Mouse (Mus musculus): ENCODE results near the gene Tmem98. TPM values are rescaled to one million over a fixed set of nuclear protein-coding genes. Genes with fewer than 3 reads are reported as not detected.

Tmem98 gene
- total and polyA plus RNA-seq, 2 experiments from 2014 or later: 19.8 to 20.6 TPM

DNA sequence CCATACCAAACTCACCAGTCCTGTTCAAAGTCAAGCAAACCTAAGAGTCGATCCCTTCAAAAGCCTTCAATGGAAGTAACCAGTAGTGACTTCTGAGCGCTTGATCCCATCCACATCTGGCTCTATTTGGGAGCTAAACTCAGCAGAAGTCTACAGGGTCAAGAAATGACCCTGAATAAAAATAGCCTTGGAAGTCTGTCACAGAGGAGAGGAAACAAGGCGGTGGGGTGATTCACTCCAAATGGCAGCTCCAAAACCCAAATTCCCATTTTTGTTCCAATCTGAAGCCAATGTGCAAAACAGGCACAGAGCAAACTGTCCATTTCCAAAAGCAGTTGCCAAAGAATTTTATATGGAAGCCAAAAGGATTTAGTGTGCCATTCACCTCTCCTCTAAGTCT lies 38.8 kb upstream of the Tmem98 start:
- DNase-seq (ENCODE audit: low spot score) (no peak), ATAC-seq (no peak)
- H3K9ac ChIP-seq (replicated peaks; ENCODE audit: low read length): no peak overlapping the region
- no peak for TF ChIP-seq CTCF (IDR thresholded peaks at IDR 0.05; ENCODE audit: low read depth)
- no peak overlapping the region for H3K4me3 ChIP-seq (ENCODE audit: low read length)
- no peak overlapping the region for H3K4me2 ChIP-seq (ENCODE audit: low read depth, low read length)
- WGBS: 75% methylated on average over 3 of the region's 3 CpGs
- no peaks in the 10 kb centered on the region for H3K36me3 ChIP-seq (ENCODE audit: insufficient read depth, low read length)
- no peak overlapping the region for H3K27ac ChIP-seq
- no peaks in the 10 kb centered on the region for H3K27me3 ChIP-seq (ENCODE audit: insufficient read depth, low read length)
- H3K4me1 ChIP-seq (ENCODE audit: insufficient read depth, low read length): no peaks in the 10 kb centered on the region
- H3K9me3 ChIP-seq (ENCODE audit: low read length): no peaks in the 10 kb centered on the region

DNA sequence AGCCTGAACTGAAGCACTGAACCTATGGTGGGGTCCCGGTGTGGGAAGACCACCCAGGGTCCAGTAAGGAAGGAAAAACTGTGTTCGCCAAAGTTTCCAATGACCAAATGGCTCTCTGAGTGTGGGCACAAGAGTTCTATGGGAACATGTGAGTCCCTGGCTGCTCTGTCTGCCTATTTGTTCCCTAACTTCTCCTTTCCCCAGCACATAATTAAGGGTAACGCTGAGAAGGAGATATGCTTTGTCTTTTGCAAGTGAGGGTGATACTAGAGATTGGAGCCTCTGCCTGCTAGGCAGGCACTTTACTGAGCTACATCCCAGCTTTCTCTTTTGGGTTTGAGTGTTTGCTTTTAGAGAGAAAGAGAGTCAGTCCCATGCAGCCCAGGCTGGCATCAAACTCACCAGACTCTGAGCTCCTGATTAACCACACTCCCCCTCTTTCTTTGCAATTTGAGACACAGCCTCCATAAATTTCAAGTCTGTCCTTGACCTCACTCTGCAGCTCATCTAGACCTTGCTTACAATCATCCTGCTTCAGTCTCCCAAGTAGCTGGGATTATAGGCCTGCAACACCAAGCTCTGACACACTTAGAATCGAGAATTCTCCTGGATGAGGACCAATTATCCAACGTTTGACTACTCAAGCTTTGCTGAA lies 38.3 kb upstream of the Tmem98 start:
- DNase-seq (ENCODE audit: low spot score) (no peak), ATAC-seq (no peak)
- 72% methylated on average over 5 of the region's 5 CpGs for WGBS
- H3K9me3 ChIP-seq (ENCODE audit: low read length): no peaks in the 10 kb centered on the region
- H3K27ac ChIP-seq: no peak overlapping the region
- H3K9ac ChIP-seq (replicated peaks; ENCODE audit: low read length): no peak overlapping the region
- no peaks in the 10 kb centered on the region for H3K27me3 ChIP-seq (ENCODE audit: insufficient read depth, low read length)
- no peaks in the 10 kb centered on the region for H3K4me1 ChIP-seq (ENCODE audit: insufficient read depth, low read length)
- H3K4me3 ChIP-seq (ENCODE audit: low read length): no peak overlapping the region
- no peak overlapping the region for H3K4me2 ChIP-seq (ENCODE audit: low read depth, low read length)
- no peaks in the 10 kb centered on the region for H3K36me3 ChIP-seq (ENCODE audit: insufficient read depth, low read length)
- no peak for TF ChIP-seq CTCF (IDR thresholded peaks at IDR 0.05; ENCODE audit: low read depth)

DNA sequence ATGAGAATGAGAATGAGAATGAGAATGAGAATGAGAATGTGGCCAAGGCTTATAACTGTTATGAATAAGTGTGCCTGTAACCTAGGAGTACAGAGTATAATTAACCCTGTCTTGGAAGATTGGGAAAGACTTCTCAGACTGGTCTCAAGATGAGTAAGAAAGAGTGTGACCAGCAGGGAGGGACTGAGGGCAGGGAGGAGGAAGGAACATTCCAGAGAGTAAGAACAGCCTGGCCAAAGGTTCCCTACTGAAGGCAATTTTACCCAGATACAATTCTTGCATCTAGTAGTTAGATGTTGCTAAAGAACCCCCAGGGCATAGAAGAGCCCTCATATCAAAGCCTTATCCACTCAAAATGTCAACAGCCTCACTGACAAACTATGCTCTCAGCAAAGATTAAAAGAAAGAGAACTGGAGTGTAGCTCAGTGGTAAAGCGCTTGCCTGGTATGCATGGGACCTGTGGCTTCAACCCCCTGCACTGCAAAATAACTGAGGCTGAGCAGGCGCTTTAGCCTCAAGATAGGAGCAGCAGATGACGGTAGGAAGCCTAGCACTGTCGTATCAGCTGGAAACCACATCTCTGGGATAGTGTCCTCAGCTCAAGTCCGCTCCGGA lies 37.3 kb upstream of the Tmem98 start:
- WGBS: 82% methylated on average over 6 of the region's 6 CpGs
- H3K27ac ChIP-seq: no peak overlapping the region
- no peak for DNase-seq (ENCODE audit: low spot score)
- H3K36me3 ChIP-seq (ENCODE audit: insufficient read depth, low read length): no peaks in the 10 kb centered on the region
- H3K27me3 ChIP-seq (ENCODE audit: insufficient read depth, low read length): no peaks in the 10 kb centered on the region
- no peak for ATAC-seq
- TF ChIP-seq CTCF (IDR thresholded peaks at IDR 0.05; ENCODE audit: low read depth): no peak
- H3K4me2 ChIP-seq (ENCODE audit: low read depth, low read length): no peak overlapping the region
- H3K9ac ChIP-seq (replicated peaks; ENCODE audit: low read length): no peak overlapping the region
- H3K4me3 ChIP-seq (ENCODE audit: low read length): no peak overlapping the region
- no peaks in the 10 kb centered on the region for H3K4me1 ChIP-seq (ENCODE audit: insufficient read depth, low read length)
- no peaks in the 10 kb centered on the region for H3K9me3 ChIP-seq (ENCODE audit: low read length)

DNA sequence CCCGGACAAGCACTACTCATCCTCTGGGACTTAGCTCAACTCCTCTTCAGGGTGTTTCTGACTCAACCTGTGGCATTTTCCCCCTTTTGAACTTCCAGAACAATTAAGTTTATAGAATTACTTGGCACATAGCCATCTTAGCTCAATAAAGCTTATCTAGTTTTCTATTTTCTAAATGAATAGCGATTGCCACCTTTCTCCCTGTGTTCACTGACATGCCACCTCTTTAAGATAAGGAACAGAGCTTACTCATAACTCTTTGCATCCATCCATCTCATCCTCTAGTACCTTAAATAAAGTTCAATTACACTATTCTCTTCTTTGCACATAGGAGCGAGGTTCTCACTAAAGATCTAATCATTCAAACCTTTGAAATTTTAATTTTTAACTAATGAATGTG lies 34.4 kb upstream of the Tmem98 start:
- H3K4me1 ChIP-seq (ENCODE audit: insufficient read depth, low read length): 0 out of 2 replicates have a peak, but pooled peaks cover 3% of the 10 kb centered on the region
- ATAC-seq (no peak), DNase-seq (ENCODE audit: low spot score) (no peak)
- no peaks in the 10 kb centered on the region for H3K36me3 ChIP-seq (ENCODE audit: insufficient read depth, low read length)
- H3K27me3 ChIP-seq (ENCODE audit: insufficient read depth, low read length): no peaks in the 10 kb centered on the region
- H3K9me3 ChIP-seq (ENCODE audit: low read length): no peaks in the 10 kb centered on the region
- no peak overlapping the region for H3K27ac ChIP-seq
- no peak overlapping the region for H3K4me2 ChIP-seq (ENCODE audit: low read depth, low read length)
- H3K4me3 ChIP-seq (ENCODE audit: low read length): no peak overlapping the region
- no peak for TF ChIP-seq CTCF (IDR thresholded peaks at IDR 0.05; ENCODE audit: low read depth)
- WGBS: 83% methylated on average over 3 of the region's 3 CpGs
- no peak overlapping the region for H3K9ac ChIP-seq (replicated peaks; ENCODE audit: low read length)

DNA sequence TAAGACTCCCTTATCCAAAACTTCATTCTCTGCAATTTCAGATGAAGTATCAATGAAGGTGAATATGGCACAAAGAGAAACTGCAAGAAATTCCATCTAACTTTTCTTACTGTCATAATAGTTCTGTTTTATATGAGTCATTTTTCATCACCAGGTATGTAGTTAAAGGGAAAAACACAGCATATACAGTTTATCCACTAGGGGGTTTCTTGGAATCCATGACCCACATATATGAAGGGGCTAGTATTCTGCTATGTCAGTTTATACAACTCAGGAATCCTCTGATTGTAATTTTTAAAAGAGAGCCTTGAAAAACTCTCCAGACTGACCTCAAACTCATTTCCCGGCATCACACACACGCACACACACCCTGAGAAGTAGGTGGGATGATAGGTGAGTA lies 32.3 kb upstream of the Tmem98 start:
- no peaks in the 10 kb centered on the region for H3K36me3 ChIP-seq (ENCODE audit: insufficient read depth, low read length)
- H3K9me3 ChIP-seq (ENCODE audit: low read length): no peaks in the 10 kb centered on the region
- H3K4me2 ChIP-seq (ENCODE audit: low read depth, low read length): no peak overlapping the region
- H3K27ac ChIP-seq: no peak overlapping the region
- no peak for DNase-seq (ENCODE audit: low spot score)
- H3K27me3 ChIP-seq (ENCODE audit: insufficient read depth, low read length): no peaks in the 10 kb centered on the region
- TF ChIP-seq CTCF (IDR thresholded peaks at IDR 0.05; ENCODE audit: low read depth): peak; percentile 37
- H3K4me1 ChIP-seq (ENCODE audit: insufficient read depth, low read length): 0 out of 2 replicates have a peak, but pooled peaks cover 3% of the 10 kb centered on the region
- no peak overlapping the region for H3K4me3 ChIP-seq (ENCODE audit: low read length)
- H3K9ac ChIP-seq (replicated peaks; ENCODE audit: low read length): no peak overlapping the region
- no peak for ATAC-seq
- 89% methylated on average over 2 of the region's 2 CpGs for WGBS

DNA sequence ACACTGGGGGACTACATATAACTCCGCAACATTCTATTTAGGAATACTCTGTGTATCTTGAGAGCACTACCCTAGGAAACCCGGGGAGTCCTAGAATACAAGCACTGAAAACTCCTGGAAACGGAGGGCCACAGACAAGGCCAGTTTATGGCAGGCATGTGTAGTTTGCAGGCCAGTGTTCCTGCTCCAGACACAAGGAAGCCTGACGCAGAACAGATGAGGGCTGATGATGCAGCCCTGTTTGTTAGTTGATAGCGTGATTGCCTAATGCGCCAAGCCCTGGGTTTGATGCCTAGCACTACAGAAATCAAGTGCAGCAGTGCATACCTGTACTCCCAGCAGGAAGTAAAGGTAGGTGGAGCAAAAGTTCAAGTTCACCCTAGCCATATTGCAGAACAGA lies 31.8 kb upstream of the Tmem98 start:
- TF ChIP-seq CTCF (IDR thresholded peaks at IDR 0.05; ENCODE audit: low read depth): no peak
- H3K4me3 ChIP-seq (ENCODE audit: low read length): no peak overlapping the region
- H3K4me2 ChIP-seq (ENCODE audit: low read depth, low read length): no peak overlapping the region
- no peak overlapping the region for H3K27ac ChIP-seq
- no peaks in the 10 kb centered on the region for H3K9me3 ChIP-seq (ENCODE audit: low read length)
- H3K9ac ChIP-seq (replicated peaks; ENCODE audit: low read length): no peak overlapping the region
- ATAC-seq (no peak), DNase-seq (ENCODE audit: low spot score) (no peak)
- WGBS: 76% methylated on average over 6 of the region's 6 CpGs
- H3K36me3 ChIP-seq (ENCODE audit: insufficient read depth, low read length): no peaks in the 10 kb centered on the region
- 0 out of 2 replicates have a peak, but pooled peaks cover 3% of the 10 kb centered on the region for H3K4me1 ChIP-seq (ENCODE audit: insufficient read depth, low read length)
- H3K27me3 ChIP-seq (ENCODE audit: insufficient read depth, low read length): no peaks in the 10 kb centered on the region

DNA sequence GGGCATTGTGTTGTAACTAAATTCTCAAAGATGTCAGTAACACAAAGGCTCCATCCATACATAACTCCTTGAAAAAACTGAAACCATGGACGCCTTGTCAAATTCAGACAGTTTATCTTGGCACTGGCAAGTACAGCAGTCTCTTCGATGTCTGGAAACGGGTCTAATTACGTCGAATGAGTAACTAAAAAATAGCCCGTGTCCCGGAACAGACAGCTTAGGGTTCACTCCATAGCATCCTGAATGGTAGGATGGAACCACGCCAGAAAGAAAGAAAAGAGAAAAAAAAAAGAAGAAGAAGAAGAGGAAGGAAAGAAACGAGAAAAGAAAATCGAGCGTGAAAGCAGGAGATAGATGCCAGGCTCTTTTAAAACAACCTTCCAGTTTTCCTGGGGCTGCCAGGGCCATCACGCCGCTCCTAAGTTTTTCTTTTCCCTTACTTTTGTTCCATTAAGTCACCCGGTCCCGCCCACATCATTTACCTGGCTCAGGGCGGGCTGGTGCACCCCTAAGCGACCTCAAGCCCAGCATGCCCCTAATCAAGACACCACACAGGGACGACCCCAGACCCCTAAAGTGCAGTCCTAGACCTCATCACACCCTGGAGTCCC lies 31.0 kb upstream of the Tmem98 start:
- peak overlapping the region; percentile 63 for H3K4me3 ChIP-seq (ENCODE audit: low read length)
- peak overlapping the region; percentile 58 for H3K9ac ChIP-seq (replicated peaks; ENCODE audit: low read length)
- 0 out of 2 replicates have a peak, but pooled peaks cover 3% of the 10 kb centered on the region for H3K4me1 ChIP-seq (ENCODE audit: insufficient read depth, low read length)
- 2% methylated on average over 18 of the region's 18 CpGs for WGBS
- peak overlapping the region; percentile 70 for H3K4me2 ChIP-seq (ENCODE audit: low read depth, low read length)
- peak; percentile 56 for ATAC-seq
- no peaks in the 10 kb centered on the region for H3K27me3 ChIP-seq (ENCODE audit: insufficient read depth, low read length)
- no peaks in the 10 kb centered on the region for H3K36me3 ChIP-seq (ENCODE audit: insufficient read depth, low read length)
- no peak for DNase-seq (ENCODE audit: low spot score)
- H3K27ac ChIP-seq: no peak overlapping the region
- no peak for TF ChIP-seq CTCF (IDR thresholded peaks at IDR 0.05; ENCODE audit: low read depth)
- no peaks in the 10 kb centered on the region for H3K9me3 ChIP-seq (ENCODE audit: low read length)

Measured in hindbrain, postnatal 0 days (tissue).